Mouse (Mus musculus) lung, postnatal 14 days (tissue): Measurements from ENCODE around the gene Tbx4.

Experiments
- DNase-seq: peaks from one replicate; pipeline ENCODE4 v3.0.0; 2021

The Tbx4 gene

GRCm38 (mm10) chr11:85857997-85858698 is 28.1 kb upstream of the Tbx4 start:
- DNase-seq, result no peak

- no peak for DNase-seq
Measured at GRCm38 (mm10) chr11:85864363-85864762, 21.9 kb upstream of the Tbx4 start.

GRCm38 (mm10) chr11:85876059-85876788 is 10.0 kb upstream of the Tbx4 start:
- DNase-seq, result no peak

GRCm38 (mm10) chr11:85884498-85884897 is 1.7 kb upstream of the Tbx4 start:
- DNase-seq, result no peak

- no peak for DNase-seq
Measured at GRCm38 (mm10) chr11:85886429-85886785, 185 bp downstream of the Tbx4 start.

GRCm38 (mm10) chr11:85887273-85887672 is 1.1 kb downstream of the Tbx4 start:
- DNase-seq, result no peak

- no peak for DNase-seq
Measured at GRCm38 (mm10) chr11:85887801-85888450, 1.7 kb downstream of the Tbx4 start.

GRCm38 (mm10) chr11:85888451-85888961 is 2.3 kb downstream of the Tbx4 start:
- no peak for DNase-seq

- no peak for DNase-seq
Measured at GRCm38 (mm10) chr11:85889056-85889729, 3.0 kb downstream of the Tbx4 start.

- DNase-seq, result no peak
Measured at GRCm38 (mm10) chr11:85889730-85890562, 3.7 kb downstream of the Tbx4 start.

GRCm38 (mm10) chr11:85890563-85890845 is 4.3 kb downstream of the Tbx4 start:
- no peak for DNase-seq

GRCm38 (mm10) chr11:85891010-85891691 is 4.9 kb downstream of the Tbx4 start:
- DNase-seq, result peak; percentile 37

GRCm38 (mm10) chr11:85891692-85892040 is 5.4 kb downstream of the Tbx4 start:
- no peak for DNase-seq

GRCm38 (mm10) chr11:85892771-85893170 is 6.5 kb downstream of the Tbx4 start:
- DNase-seq, result no peak

GRCm38 (mm10) chr11:85893400-85894135 is 7.3 kb downstream of the Tbx4 start:
- no peak for DNase-seq

GRCm38 (mm10) chr11:85894136-85894530 is 7.9 kb downstream of the Tbx4 start:
- no peak for DNase-seq

GRCm38 (mm10) chr11:85894731-85895545 is 8.7 kb downstream of the Tbx4 start:
- peak; percentile 75 for DNase-seq

- peak; percentile 51 for DNase-seq
Measured at GRCm38 (mm10) chr11:85896335-85896985, 10.2 kb downstream of the Tbx4 start.

GRCm38 (mm10) chr11:85900291-85900690 is 14.1 kb downstream of the Tbx4 start:
- DNase-seq, result no peak

GRCm38 (mm10) chr11:85909514-85909913 is 23.3 kb downstream of the Tbx4 start:
- no peak for DNase-seq
